14 mouse cellular contexts compared by ENCODE assay signal in genomic region chr11:97813746-97814515, GRCm38 (mm10). TPM values are rescaled to one million over a fixed set of nuclear protein-coding genes. Genes with fewer than 3 reads are reported as not detected.
DNase-seq lines count a peak whose midpoint lies in the region; ATAC-seq and TF ChIP-seq lines count a peak whose summit lies in the region.
"Had no signal": no experiment of that assay in that cellular context is flagged by ENCODE, and none has a peak within 500 bp of the region (broad histone marks: within the 10 kb centered on the region; RNA-seq: fewer than 3 reads in every experiment).

No protein-coding gene starts in this region.

- H3K36me3 ChIP-seq in forebrain, embryonic 13.5 days (ENCODE audit: poor library complexity, severe bottlenecking), result peaks cover 49% of the 10 kb centered on the region
- H3K36me3 ChIP-seq in kidney, adult 2 months (ENCODE audit: control insufficient read depth, insufficient read depth, low read length), result no peaks in the 10 kb centered on the region; the same call in 1 of the 2 replicates
- H3K36me3 ChIP-seq in neural tube, embryonic 14.5 days (ENCODE audit: control insufficient read depth, insufficient read depth, low read length), result peaks cover 29% of the 10 kb centered on the region
- peaks cover 32% of the 10 kb centered on the region for H3K36me3 ChIP-seq in thymus, adult 2 months (ENCODE audit: control insufficient read depth, insufficient read depth, low read length)

- H3K9me3 ChIP-seq in forebrain, embryonic 13.5 days (replicated peaks), result no peaks in the 10 kb centered on the region
- H3K9me3 ChIP-seq in neural tube, embryonic 14.5 days (ENCODE audit: control insufficient read depth, low read length), result no peaks in the 10 kb centered on the region

- H3K4me1 ChIP-seq in forebrain, embryonic 13.5 days, result peaks cover 85% of the 10 kb centered on the region
- peaks cover 86% of the 10 kb centered on the region for H3K4me1 ChIP-seq in kidney, adult 2 months (ENCODE audit: control insufficient read depth, insufficient read depth, low read length)
- peaks cover 37% of the 10 kb centered on the region for H3K4me1 ChIP-seq in neural tube, embryonic 14.5 days (ENCODE audit: control insufficient read depth, insufficient read depth, low read length)
- H3K4me1 ChIP-seq in thymus, adult 2 months (replicated peaks; ENCODE audit: control insufficient read depth, insufficient read depth, low read length), result peaks cover 31% of the 10 kb centered on the region

- H3K27ac ChIP-seq in left cerebral cortex, adult 2 months, result peak overlapping the region; percentile 40
- peak overlapping the region; percentile 90 for H3K27ac ChIP-seq in forebrain, embryonic 13.5 days
- H3K27ac ChIP-seq in kidney, adult 2 months (ENCODE audit: insufficient read depth, low read depth, low read length), result peak overlapping the region; percentile 28
- H3K27ac ChIP-seq in neural tube, embryonic 14.5 days (ENCODE audit: low read depth, low read length), result peak overlapping the region; percentile 86; the same call in 1 of the 2 replicates
- no peak overlapping the region for H3K27ac ChIP-seq in thymus, adult 2 months (ENCODE audit: control insufficient read depth, insufficient read depth, low read length)

- no peak overlapping the region for H3K4me3 ChIP-seq in left cerebral cortex, adult 2 months
- H3K4me3 ChIP-seq in forebrain, embryonic 13.5 days, result no peak overlapping the region
- H3K4me3 ChIP-seq in kidney, adult 2 months (ENCODE audit: insufficient read depth, low read depth, low read length), result no peak overlapping the region
- no peak overlapping the region for H3K4me3 ChIP-seq in neural tube, embryonic 14.5 days (ENCODE audit: low read depth, low read length)
- H3K4me3 ChIP-seq in thymus, adult 2 months (ENCODE audit: control insufficient read depth, insufficient read depth, low read length), result no peak overlapping the region

- TF ChIP-seq POLR2A in kidney, adult 2 months (IDR thresholded peaks at IDR 0.05; ENCODE audit: low read depth, low read length), result no peak
- no peak for TF ChIP-seq POLR2A in thymus, adult 2 months (IDR thresholded peaks at IDR 0.05; ENCODE audit: control insufficient read depth, extremely low read depth, insufficient read depth, low read length, poor library complexity)

- WGBS in forebrain, embryonic 13.5 days, result 76% methylated on average over 17 of the region's 17 CpGs
- 24% methylated on average over 17 of the region's 17 CpGs for WGBS in kidney, adult 2 months
- 80% methylated on average over 17 of the region's 17 CpGs for WGBS in neural tube, embryonic 14.5 days
- 85% methylated on average over 17 of the region's 17 CpGs for WGBS in thymus, adult 2 months

- no peak for ATAC-seq in forebrain, embryonic 13.5 days
- no peak for ATAC-seq in neural tube, embryonic 14.5 days (ENCODE audit: low read depth)

- no peak for TF ChIP-seq CTCF in left cerebral cortex, adult 2 months (IDR thresholded peaks at IDR 0.05)
- TF ChIP-seq CTCF in kidney, adult 2 months (conservative IDR thresholded peaks at IDR 0.05; ENCODE audit: insufficient read depth, insufficient read length, low read depth, low read length), result no peak
- TF ChIP-seq CTCF in thymus, adult 2 months (IDR thresholded peaks at IDR 0.05; ENCODE audit: borderline replicate concordance, control insufficient read depth, extremely low read depth, insufficient read depth, low read length, poor library complexity), result no peak

- no peak overlapping the region for H3K9ac ChIP-seq in forebrain, embryonic 13.5 days
- no peak overlapping the region for H3K9ac ChIP-seq in neural tube, embryonic 14.5 days (replicated peaks; ENCODE audit: low read depth, low read length)

- DNase-seq in left cerebral cortex, adult 2 months (ENCODE audit: extremely low spot score in 1 of 2, low spot score in 2 of 2), result no peak
- no peak for DNase-seq in left cerebral cortex, postnatal 25 days (ENCODE audit: low spot score in 2 of 2)
- peak; percentile 90 for DNase-seq in kidney, adult 2 months
- no peak for DNase-seq in testis, postnatal 10 days (ENCODE audit: low spot score)
- DNase-seq in thymus, adult 2 months, result no peak
- no peak for DNase-seq in adrenal gland, adult 2 months
- DNase-seq: adrenal gland, adult 8-10 months; cerebellum, adult 9-11 months had no signal

- no peak overlapping the region for H3K4me2 ChIP-seq in forebrain, embryonic 13.5 days
- no peak overlapping the region for H3K4me2 ChIP-seq in neural tube, embryonic 14.5 days (ENCODE audit: low read depth, low read length)

- intact Hi-C loops in left cerebral cortex, adult 2 months (cut with DNase I), result no loop called here
- intact Hi-C loops in left cerebral cortex, postnatal 25 days (cut with DNase I), result no loop called here

- H3K27me3 ChIP-seq in forebrain, embryonic 13.5 days, result no peaks in the 10 kb centered on the region
- no peaks in the 10 kb centered on the region for H3K27me3 ChIP-seq in kidney, adult 2 months (replicated peaks; ENCODE audit: control insufficient read depth, insufficient read depth, low read length)
- no peaks in the 10 kb centered on the region for H3K27me3 ChIP-seq in neural tube, embryonic 14.5 days (ENCODE audit: control insufficient read depth, insufficient read depth, low read length)
- no peaks in the 10 kb centered on the region for H3K27me3 ChIP-seq in thymus, adult 2 months (ENCODE audit: control insufficient read depth, insufficient read depth, low read length)
- H3K27me3 ChIP-seq: CH12.LX had no signal

RNA-seq across cellular contexts. Expression of gene Lasp1, which starts 15.1 kb away (rescaled TPM):
- total RNA-seq in left cerebral cortex, adult 2 months (2021), result 100 to 1,000 TPM; 174 to 191 TPM
- 100 to 1,000 TPM; 192 to 202 TPM for total RNA-seq in left cerebral cortex, postnatal 25 days (2021)
- 95.3 and 109 TPM in 2 replicates for polyA plus RNA-seq in forebrain, embryonic 13.5 days (2015; fragmentation: Nextera tagmentation; extraction: Ambion mirVana)
- polyA plus RNA-seq in kidney, adult 2 months (2012; rRNA removed), result 106 and 110 TPM in 2 replicates
- 82.9 and 99.8 TPM in 2 replicates for polyA plus RNA-seq in neural tube, embryonic 14.5 days (2014; fragmentation: Nextera tagmentation; extraction: Ambion mirVana)
- 167 and 178 TPM in 2 replicates for polyA plus RNA-seq in thymus, adult 2 months (2012; rRNA removed)
- 100 to 1,000 TPM; 118 to 172 TPM for total RNA-seq in adrenal gland, adult 2 months (2021)
- 127 and 138 TPM in 2 replicates for polyA plus RNA-seq in adrenal gland, adult 2 months (2012; rRNA removed)

RNA-seq across cellular contexts. Expression of gene B230217C12Rik, which starts 26.6 kb away (rescaled TPM):
- total RNA-seq in left cerebral cortex, adult 2 months (2021), result 10 to 100 TPM; 77.6 to 78.9 TPM
- total RNA-seq in left cerebral cortex, postnatal 25 days (2021), result 10 to 100 TPM; 75.4 to 75.9 TPM
- 17.4 and 18.7 TPM in 2 replicates for polyA plus RNA-seq in forebrain, embryonic 13.5 days (2015; fragmentation: Nextera tagmentation; extraction: Ambion mirVana)
- 2.0 TPM in 2 replicates for polyA plus RNA-seq in kidney, adult 2 months (2012; rRNA removed)
- polyA plus RNA-seq in neural tube, embryonic 14.5 days (2014; fragmentation: Nextera tagmentation; extraction: Ambion mirVana), result 39.8 and 53.5 TPM in 2 replicates
- polyA plus RNA-seq in thymus, adult 2 months (2012; rRNA removed), result 4.7 and 6.2 TPM in 2 replicates
- 1 to 10 TPM; 2.9 to 4.6 TPM for total RNA-seq in adrenal gland, adult 2 months (2021)
- 1.8 and 2.5 TPM in 2 replicates for polyA plus RNA-seq in adrenal gland, adult 2 months (2012; rRNA removed)
- total RNA-seq: monocyte, adult 5-6 weeks had no signal

RNA-seq across cellular contexts. Expression of gene Rpl23, which starts 31.7 kb away (rescaled TPM):
- 100 to 1,000 TPM; 326 to 327 TPM for total RNA-seq in left cerebral cortex, adult 2 months (2021)
- total RNA-seq in left cerebral cortex, postnatal 25 days (2021), result 100 to 1,000 TPM; 340 to 351 TPM
- 386 and 461 TPM in 2 replicates for polyA plus RNA-seq in forebrain, embryonic 13.5 days (2015; fragmentation: Nextera tagmentation; extraction: Ambion mirVana)
- polyA plus RNA-seq in kidney, adult 2 months (2012; rRNA removed), result 118 and 181 TPM in 2 replicates
- 347 and 366 TPM in 2 replicates for polyA plus RNA-seq in neural tube, embryonic 14.5 days (2014; fragmentation: Nextera tagmentation; extraction: Ambion mirVana)
- 140 and 154 TPM in 2 replicates for polyA plus RNA-seq in thymus, adult 2 months (2012; rRNA removed)
- total RNA-seq in adrenal gland, adult 2 months (2021), result 100 to 1,000 TPM; 700 to 846 TPM
- 13.7 and 14.2 TPM in 2 replicates for polyA plus RNA-seq in adrenal gland, adult 2 months (2012; rRNA removed)

RNA-seq across cellular contexts. Expression of gene 1700001P01Rik, which starts 38.2 kb away (rescaled TPM):
- 1 to 10 TPM in 1 of 2 experiments, not detected in 1; 1.0 TPM for total RNA-seq in left cerebral cortex, adult 2 months (2021)
- total RNA-seq in left cerebral cortex, postnatal 25 days (2021), result under 1 TPM; 0.62 to 0.78 TPM
- polyA plus RNA-seq in forebrain, embryonic 13.5 days (2015; fragmentation: Nextera tagmentation; extraction: Ambion mirVana), result 0.62 and 0.76 TPM in 2 replicates
- not detected in 2 replicates for polyA plus RNA-seq in kidney, adult 2 months (2012; rRNA removed)
- polyA plus RNA-seq in neural tube, embryonic 14.5 days (2014; fragmentation: Nextera tagmentation; extraction: Ambion mirVana), result 0.36 TPM in 1 of 2 replicates, not detected in the other
- 0.38 and 0.50 TPM in 2 replicates for polyA plus RNA-seq in thymus, adult 2 months (2012; rRNA removed)
- total RNA-seq in adrenal gland, adult 2 months (2021), result under 1 TPM in 1 of 2 experiments, not detected in 1; 0.49 TPM
- not detected in 2 replicates for polyA plus RNA-seq in adrenal gland, adult 2 months (2012; rRNA removed)
- total RNA-seq: monocyte, adult 5-6 weeks had no signal
- polyA plus RNA-seq: limb, embryonic 11.5 days; spleen, adult 2 months had no signal

RNA-seq across cellular contexts. Expression of gene Cwc25, which starts 47.6 kb away (rescaled TPM):
- 10 to 100 TPM; 19.5 to 21.3 TPM for total RNA-seq in left cerebral cortex, adult 2 months (2021)
- total RNA-seq in left cerebral cortex, postnatal 25 days (2021), result 10 to 100 TPM; 18.7 to 20.2 TPM
- 18.0 and 20.1 TPM in 2 replicates for polyA plus RNA-seq in forebrain, embryonic 13.5 days (2015; fragmentation: Nextera tagmentation; extraction: Ambion mirVana)
- polyA plus RNA-seq in kidney, adult 2 months (2012; rRNA removed), result 7.1 and 8.5 TPM in 2 replicates
- 13.8 and 13.9 TPM in 2 replicates for polyA plus RNA-seq in neural tube, embryonic 14.5 days (2014; fragmentation: Nextera tagmentation; extraction: Ambion mirVana)
- 14.9 and 16.6 TPM in 2 replicates for polyA plus RNA-seq in thymus, adult 2 months (2012; rRNA removed)
- 10 to 100 TPM; 17.5 to 28.9 TPM for total RNA-seq in adrenal gland, adult 2 months (2021)
- 5.1 and 6.5 TPM in 2 replicates for polyA plus RNA-seq in adrenal gland, adult 2 months (2012; rRNA removed)
